ENCODE assay signal across 26 mouse cellular contexts in the genomic region with DNA sequence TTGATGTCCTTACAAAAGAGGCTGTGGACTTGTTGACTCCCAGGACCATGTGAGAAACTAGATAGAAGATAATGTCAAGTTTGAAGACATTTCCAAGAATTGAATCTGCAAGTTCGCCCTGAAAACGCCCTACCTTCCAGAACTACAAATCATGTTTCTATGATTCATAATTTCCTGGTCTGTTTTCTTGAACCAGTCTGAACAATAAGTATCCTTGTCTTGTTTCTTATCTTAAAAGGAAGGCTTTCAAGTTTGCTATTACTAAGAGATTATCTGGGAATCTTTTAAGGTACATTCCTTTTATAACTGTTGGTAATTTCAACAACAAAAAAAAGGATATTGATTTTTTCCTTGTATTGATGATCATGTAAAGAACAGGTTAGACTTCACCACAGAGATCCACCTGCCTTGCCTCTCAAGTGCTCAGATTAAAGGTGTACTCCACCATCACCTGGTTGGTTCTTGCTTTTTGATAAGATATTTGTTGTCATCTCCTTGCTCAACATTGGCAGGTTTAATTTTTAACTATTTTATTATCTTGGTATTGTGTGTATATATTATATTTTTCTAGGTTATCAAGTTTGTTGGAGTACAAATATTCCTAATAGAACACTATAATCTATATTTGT. TPM values are rescaled to one million over a fixed set of nuclear protein-coding genes. Genes with fewer than 3 reads are reported as not detected.
DNase-seq lines count a peak whose midpoint lies in the region; ATAC-seq and TF ChIP-seq lines count a peak whose summit lies in the region.
"Had no signal": no experiment of that assay in that cellular context is flagged by ENCODE, and none has a peak within 500 bp of the region (broad histone marks: within the 10 kb centered on the region; RNA-seq: fewer than 3 reads in every experiment).

No protein-coding gene starts in this region.

- H3K79me2 ChIP-seq in heart, adult 2 months (replicated peaks; ENCODE audit: control insufficient read depth, insufficient read depth, low read length), result no peaks in the 10 kb centered on the region

- no peak overlapping the region for H3K9ac ChIP-seq in heart, adult 2 months (ENCODE audit: low read depth, low read length)
- H3K9ac ChIP-seq in heart, embryonic 11.5 days (ENCODE audit: low read depth, low read length), result no peak overlapping the region
- no peak overlapping the region for H3K9ac ChIP-seq in intestine, embryonic 16.5 days (ENCODE audit: low read depth, low read length)
- H3K9ac ChIP-seq: embryonic facial prominence, embryonic 13.5 days; forebrain, embryonic 13.5 days; hindbrain, embryonic 12.5 days; hindbrain, embryonic 15.5 days had no signal

- no peaks in the 10 kb centered on the region for H3K9me3 ChIP-seq in heart, embryonic 11.5 days (replicated peaks; ENCODE audit: control insufficient read depth, low read length)
- no peaks in the 10 kb centered on the region for H3K9me3 ChIP-seq in intestine, embryonic 16.5 days (ENCODE audit: control insufficient read depth, low read length)
- H3K9me3 ChIP-seq: embryonic facial prominence, embryonic 10.5 days; embryonic facial prominence, embryonic 13.5 days; forebrain, embryonic 13.5 days; G1E; heart, embryonic 10.5 days; hindbrain, embryonic 12.5 days; hindbrain, embryonic 15.5 days had no signal

- TF ChIP-seq POLR2A in heart, adult 2 months (IDR thresholded peaks at IDR 0.05; ENCODE audit: insufficient read depth, low read depth, low read length), result no peak

- no peak for TF ChIP-seq CTCF in heart, adult 2 months (IDR thresholded peaks at IDR 0.05)

- H3K27me3 ChIP-seq in heart, adult 2 months (ENCODE audit: control insufficient read depth, insufficient read depth, low read length), result no peaks in the 10 kb centered on the region
- H3K27me3 ChIP-seq in heart, embryonic 11.5 days (ENCODE audit: control insufficient read depth, insufficient read depth, low read length), result no peaks in the 10 kb centered on the region
- H3K27me3 ChIP-seq in intestine, embryonic 16.5 days (replicated peaks; ENCODE audit: control insufficient read depth, insufficient read depth, low read length), result no peaks in the 10 kb centered on the region
- H3K27me3 ChIP-seq: CH12.LX; embryonic facial prominence, embryonic 13.5 days; forebrain, embryonic 13.5 days; hindbrain, embryonic 12.5 days; hindbrain, embryonic 15.5 days; Patski had no signal

- H3K27ac ChIP-seq in heart, adult 2 months, result peak overlapping the region; percentile 18; the same call in 1 of the 2 replicates
- no peak overlapping the region for H3K27ac ChIP-seq in heart, embryonic 11.5 days (ENCODE audit: low read depth, low read length)
- peak overlapping the region; percentile 73 for H3K27ac ChIP-seq in brown adipose tissue, adult 24 weeks (replicated peaks; ENCODE audit: low read depth, low read length)
- H3K27ac ChIP-seq in intestine, embryonic 16.5 days (ENCODE audit: low read length), result no peak overlapping the region
- H3K27ac ChIP-seq: embryonic facial prominence, embryonic 10.5 days; embryonic facial prominence, embryonic 13.5 days; forebrain, embryonic 13.5 days; heart, embryonic 10.5 days; hindbrain, embryonic 12.5 days; hindbrain, embryonic 15.5 days had no signal

- H3K36me3 ChIP-seq in heart, adult 2 months (ENCODE audit: control insufficient read depth, insufficient read depth, low read length), result peaks cover 4% of the 10 kb centered on the region; the same call in 1 of the 2 replicates
- no peaks in the 10 kb centered on the region for H3K36me3 ChIP-seq in heart, embryonic 11.5 days (ENCODE audit: control insufficient read depth, insufficient read depth, low read length)
- H3K36me3 ChIP-seq in intestine, embryonic 16.5 days (ENCODE audit: control insufficient read depth, insufficient read depth, low read length), result no peaks in the 10 kb centered on the region
- H3K36me3 ChIP-seq: embryonic facial prominence, embryonic 13.5 days; heart, embryonic 10.5 days; hindbrain, embryonic 12.5 days; hindbrain, embryonic 15.5 days had no signal

- intact Hi-C loops in heart, adult 2 months (cut with DNase I), result no loop called here

- no peak for ATAC-seq in heart, embryonic 11.5 days (replicated peaks; ENCODE audit: insufficient number of reproducible peaks, low FRiP score, low TSS enrichment)
- ATAC-seq in intestine, embryonic 16.5 days, result peak; percentile 78
- ATAC-seq: forebrain, embryonic 13.5 days; forebrain, embryonic 16.5 days; Patski had no signal

- no peak overlapping the region for H3K4me2 ChIP-seq in heart, embryonic 11.5 days
- H3K4me2 ChIP-seq in intestine, embryonic 16.5 days (ENCODE audit: low read depth, low read length), result no peak overlapping the region
- H3K4me2 ChIP-seq: embryonic facial prominence, embryonic 13.5 days; forebrain, embryonic 13.5 days; hindbrain, embryonic 12.5 days; hindbrain, embryonic 15.5 days had no signal

- no peaks in the 10 kb centered on the region; the same call in 1 of the 2 replicates for H3K4me1 ChIP-seq in heart, adult 2 months (ENCODE audit: control insufficient read depth, insufficient read depth, low read length)
- H3K4me1 ChIP-seq in heart, embryonic 11.5 days (ENCODE audit: control insufficient read depth, insufficient read depth, low read length), result no peaks in the 10 kb centered on the region
- no peaks in the 10 kb centered on the region; the same call in 1 of the 2 replicates for H3K4me1 ChIP-seq in brown adipose tissue, adult 24 weeks (ENCODE audit: control insufficient read depth, insufficient read depth, insufficient read length, low read length)
- H3K4me1 ChIP-seq in intestine, embryonic 16.5 days (ENCODE audit: control insufficient read depth, insufficient read depth, low read length), result no peaks in the 10 kb centered on the region; the same call in 1 of the 2 replicates
- H3K4me1 ChIP-seq: embryonic facial prominence, embryonic 10.5 days; heart, embryonic 10.5 days; hindbrain, embryonic 15.5 days had no signal

- no peak for DNase-seq in heart, adult 2 months
- no peak for DNase-seq in ovary, postnatal 14 days (ENCODE audit: low spot score)
- no peak for DNase-seq in embryo, embryonic 9.5 days (ENCODE audit: extremely low spot score)
- DNase-seq: adrenal gland, postnatal 10 days; adrenal gland, postnatal 36 days; B cell, adult 2 months; cerebellum, adult 11 months; cerebellum, adult 2 months; cerebellum, adult 9-11 months; cerebellum, postnatal 25 days; gastrocnemius, postnatal 25 days; kidney, adult 8-10 months had no signal

- 60% methylated on average over 2 of the region's 2 CpGs for WGBS in heart, adult 2 months
- 79% methylated on average over 2 of the region's 2 CpGs for WGBS in heart, embryonic 11.5 days (ENCODE audit: insufficient replicate concordance)
- 63% methylated on average over 2 of the region's 2 CpGs for WGBS in intestine, embryonic 16.5 days

- H3K4me3 ChIP-seq in heart, adult 2 months, result no peak overlapping the region
- H3K4me3 ChIP-seq in heart, embryonic 11.5 days (ENCODE audit: low read depth, low read length), result no peak overlapping the region
- no peak overlapping the region for H3K4me3 ChIP-seq in brown adipose tissue, adult 24 weeks (ENCODE audit: insufficient read depth, low read depth, low read length)
- H3K4me3 ChIP-seq in intestine, embryonic 16.5 days (ENCODE audit: low read length), result no peak overlapping the region
- H3K4me3 ChIP-seq: embryonic facial prominence, embryonic 10.5 days; embryonic facial prominence, embryonic 13.5 days; erythroblast, embryonic 14.5 days; forebrain, embryonic 13.5 days; heart, embryonic 10.5 days; hindbrain, embryonic 12.5 days; hindbrain, embryonic 15.5 days had no signal

- TF ChIP-seq EP300 in heart, adult 2 months (IDR thresholded peaks at IDR 0.05; ENCODE audit: insufficient read depth, low read depth, low read length), result no peak

RNA-seq across cellular contexts. Expression of gene Kansl1l, which starts 24.4 kb away (rescaled TPM):
- total RNA-seq in heart, adult 2 months (2021), result 10 to 100 TPM; 22.9 to 23.4 TPM
- 5.1 and 9.5 TPM in 2 replicates for polyA plus RNA-seq in heart, adult 2 months (2012; rRNA removed)
- 7.3 and 9.3 TPM in 2 replicates for polyA plus RNA-seq in heart, embryonic 11.5 days (2014; fragmentation: Nextera tagmentation; extraction: Ambion mirVana)
- 12.4 TPM in 2 replicates for polyA plus RNA-seq in brown adipose tissue, adult 24 weeks (2012; ENCODE audit: insufficient read depth, insufficient read length, missing spikeins)
- 8.8 and 9.7 TPM in 2 replicates for polyA plus RNA-seq in intestine, embryonic 16.5 days (2015; fragmentation: Nextera tagmentation; extraction: Ambion mirVana)

Comparison
In these comparisons a context has a peak if more than half of its experiments do, and no peak if none do; other contexts are left out.
1. H3K27ac ChIP-seq: peak in heart, adult 2 months (single experiment) and brown adipose tissue, adult 24 weeks (single experiment); none in heart, embryonic 11.5 days (single experiment) and intestine, embryonic 16.5 days (single experiment).